Mouse (Mus musculus) MEL-GATA-1-ER (cell line): ENCODE measurements around the gene Ripor3.
"Not testable (repeated sequence)": the region's sequence is repeated elsewhere in the genome, so short reads cannot be mapped to it uniquely, and the experiment has no call there.

ENCODE experiments used
- DNase-seq: peaks from one replicate; pipeline ENCODE4 v3.0.0-alpha.2; 2012; ENCODE audit warnings: low read depth; ENCODE audit errors: extremely low read depth

Ripor3 gene

GRCm38 (mm10) chr2:168009936-168010668 lies at the start of gene Ripor3:
Gene Ripor3, minus strand, starts transcription at chr2:168010618.
- peak; percentile 31 for DNase-seq

GRCm38 (mm10) chr2:168059200-168059790 lies 48.9 kb upstream of the Ripor3 start:
- DNase-seq: no peak

- DNase-seq: no peak
These were observed 48.2 kb upstream of the Ripor3 start for GRCm38 (mm10) chr2:168058488-168059199.

GRCm38 (mm10) chr2:168057876-168058275 lies 47.5 kb upstream of the Ripor3 start:
- DNase-seq: not testable (repeated sequence)

GRCm38 (mm10) chr2:168056666-168056933 lies 46.2 kb upstream of the Ripor3 start:
- no peak for DNase-seq

GRCm38 (mm10) chr2:168055910-168056665 lies 45.7 kb upstream of the Ripor3 start:
- no peak for DNase-seq

GRCm38 (mm10) chr2:168054142-168054541 lies 43.7 kb upstream of the Ripor3 start:
- DNase-seq: no peak

- peak; percentile 26 for DNase-seq
These were observed 42.3 kb upstream of the Ripor3 start for GRCm38 (mm10) chr2:168052689-168053088.

GRCm38 (mm10) chr2:168052156-168052555 lies 41.7 kb upstream of the Ripor3 start:
- DNase-seq: no peak

GRCm38 (mm10) chr2:168050000-168050942 lies 39.9 kb upstream of the Ripor3 start:
- no peak for DNase-seq

- no peak for DNase-seq
These were observed 38.7 kb upstream of the Ripor3 start for GRCm38 (mm10) chr2:168049002-168049635.

GRCm38 (mm10) chr2:168046467-168046866 lies 36.0 kb upstream of the Ripor3 start:
- no peak for DNase-seq

- DNase-seq: no peak
These were observed 35.4 kb upstream of the Ripor3 start for GRCm38 (mm10) chr2:168045771-168046170.

- no peak for DNase-seq
These were observed 34.9 kb upstream of the Ripor3 start for GRCm38 (mm10) chr2:168045357-168045756.

GRCm38 (mm10) chr2:168044681-168045287 lies 34.4 kb upstream of the Ripor3 start:
- no peak for DNase-seq

- no peak for DNase-seq
These were observed 31.6 kb upstream of the Ripor3 start for GRCm38 (mm10) chr2:168042019-168042418.

GRCm38 (mm10) chr2:168040751-168041150 lies 30.3 kb upstream of the Ripor3 start:
- no peak for DNase-seq

GRCm38 (mm10) chr2:168037063-168037462 lies 26.6 kb upstream of the Ripor3 start:
- DNase-seq: no peak

- no peak for DNase-seq
These were observed 25.5 kb upstream of the Ripor3 start for GRCm38 (mm10) chr2:168035907-168036306.

GRCm38 (mm10) chr2:168033905-168034304 lies 23.5 kb upstream of the Ripor3 start:
- DNase-seq: no peak
